Mouse (Mus musculus) C2C12 (cell line): ENCODE results near the gene Josd2. TPM values are rescaled to one million over a fixed set of nuclear protein-coding genes. Genes with fewer than 3 reads are reported as not detected.

Source experiments
- H3K27me3 ChIP-seq: one replicate; pipeline ENCODE4 v1.6.1; 2011; ENCODE audit not compliant: control insufficient read depth, insufficient read depth, insufficient read length
- H3K36me3 ChIP-seq: one replicate; pipeline ENCODE4 v1.6.1; 2011; ENCODE audit not compliant: control insufficient read depth, insufficient read depth
- H3K4me3 ChIP-seq: one replicate; pipeline ENCODE4 v1.5.1; 2011; ENCODE audit warnings: mild to moderate bottlenecking, control low read depth; ENCODE audit not compliant: poor library complexity, insufficient read depth, severe bottlenecking
- H3K79me2 ChIP-seq: one replicate; pipeline ENCODE4 v1.6.1; 2011; ENCODE audit not compliant: control insufficient read depth, insufficient read depth
- H3K79me3 ChIP-seq: one replicate; pipeline ENCODE4 v1.6.1; 2011; ENCODE audit warnings: low read depth, control low read depth
- H3ac ChIP-seq: one replicate; pipeline ENCODE3; 2011; ENCODE audit warnings: low read depth; ENCODE audit not compliant: control insufficient read depth, insufficient read length
- CEBPB ChIP-seq: IDR thresholded peaks from one replicate; pipeline ENCODE4 v1.6.1; 2011; ENCODE audit warnings: low read depth, mild to moderate bottlenecking, control low read depth, moderate library complexity
- CTCF ChIP-seq: IDR thresholded peaks from one replicate; pipeline ENCODE4 v1.5.1; 2011; ENCODE audit not compliant: control insufficient read depth, insufficient read depth, insufficient read length
- FOSL1 ChIP-seq: IDR thresholded peaks from one replicate; pipeline ENCODE4 v1.8.0; 2011; ENCODE audit warnings: mild to moderate bottlenecking, low read length; ENCODE audit not compliant: poor library complexity, insufficient read depth, severe bottlenecking
- MAX ChIP-seq: IDR thresholded peaks from one replicate; pipeline ENCODE4 v1.6.1; 2011; ENCODE audit warnings: mild to moderate bottlenecking, control low read depth
- MYOD1 ChIP-seq: IDR thresholded peaks from one replicate; pipeline ENCODE4 v1.6.1; 2011; ENCODE audit warnings: low read depth; ENCODE audit not compliant: control insufficient read depth, insufficient read length
- MYOG ChIP-seq: IDR thresholded peaks from one replicate; pipeline ENCODE4 v1.6.1; 2011; ENCODE audit not compliant: control insufficient read depth, insufficient read length; ENCODE audit errors: extremely low read depth
- USF1 ChIP-seq: IDR thresholded peaks from one replicate; pipeline ENCODE4 v1.6.1; 2011; ENCODE audit warnings: low read depth, mild to moderate bottlenecking, control low read depth, moderate library complexity
- polyA plus RNA-seq: library from polyadenylated mRNA; unstranded; fragments of >200 nt; fragmentation: generic; extraction: Trizol; gene quantifications from one replicate; pipeline ENCODE4 v1.2.1, GENCODE M21; 2012; ENCODE audit warnings: missing spikeins

The Josd2 gene
- polyA plus RNA-seq, 1 experiment: 77.5 TPM

- Histone ChIP-seq H3K27me3 (peaks cover 39% of the 10 kb centered on the region), H3K79me3 (no peaks in the 10 kb centered on the region), H3K79me2 (no peaks in the 10 kb centered on the region), H3ac (no peak overlapping the region), H3K4me3 (no peak overlapping the region), H3K36me3 (no peaks in the 10 kb centered on the region)
- no peak for TF ChIP-seq CEBPB
- TF ChIP-seq MYOD1: no peak
- no peak for TF ChIP-seq CTCF
- TF ChIP-seq MAX: no peak
- no peak for TF ChIP-seq MYOG
- no peak for TF ChIP-seq FOSL1
- TF ChIP-seq USF1: no peak
Measured at GRCm38 (mm10) chr7:44432550-44432949, 35.2 kb upstream of the Josd2 start.

DNA sequence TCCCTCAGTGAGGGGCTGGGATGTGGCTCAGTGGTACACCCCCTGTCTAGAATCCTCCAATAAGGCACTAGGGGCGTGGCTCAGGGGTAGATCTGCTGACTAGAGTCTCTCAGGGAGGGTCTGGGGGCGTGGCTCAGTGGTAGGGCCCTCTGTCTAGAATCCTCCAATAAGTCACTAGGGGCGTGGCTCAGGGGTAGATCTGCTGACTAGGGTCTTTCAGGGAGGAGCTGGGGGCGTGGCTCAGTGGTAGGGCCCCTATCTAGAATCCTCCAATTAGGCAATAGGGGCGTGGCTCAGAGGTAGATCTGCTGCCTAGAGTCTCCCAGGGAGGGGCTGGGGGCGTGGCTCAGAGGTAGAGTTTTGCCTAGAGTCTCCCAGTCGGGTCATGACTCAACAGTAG, 34.4 kb upstream of the Josd2 start:
- TF ChIP-seq MAX: no peak
- no peak for TF ChIP-seq MYOD1
- TF ChIP-seq CEBPB: no peak
- TF ChIP-seq CTCF: no peak
- no peak for TF ChIP-seq FOSL1
- no peak for TF ChIP-seq MYOG
- TF ChIP-seq USF1: no peak
- no peaks in the 10 kb centered on the region for H3K36me3 ChIP-seq
- H3K79me2 ChIP-seq: no peaks in the 10 kb centered on the region
- H3K27me3 ChIP-seq: peaks cover 38% of the 10 kb centered on the region
- H3ac ChIP-seq: no peak overlapping the region
- no peak overlapping the region for H3K4me3 ChIP-seq
- H3K79me3 ChIP-seq: no peaks in the 10 kb centered on the region

DNA sequence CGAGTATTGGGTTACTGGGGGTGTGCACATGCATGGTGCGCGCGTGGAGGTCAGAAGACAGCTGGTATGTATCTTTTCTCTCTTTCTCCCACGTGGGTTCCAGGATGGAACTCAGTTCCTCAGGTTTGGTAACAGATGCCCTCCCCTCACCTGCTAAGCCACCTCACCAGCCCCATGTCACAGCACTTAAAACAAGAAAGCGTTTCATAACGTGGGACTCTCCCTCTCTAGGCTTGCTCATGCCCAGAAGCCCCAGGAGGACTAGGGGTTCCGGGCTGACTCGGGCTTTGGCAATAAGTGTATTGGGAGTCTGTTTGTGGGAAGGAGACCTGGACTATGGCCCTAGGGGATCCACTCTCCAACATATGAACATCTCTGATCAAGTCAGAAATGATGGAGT, 33.7 kb upstream of the Josd2 start:
- H3K4me3 ChIP-seq: no peak overlapping the region
- H3ac ChIP-seq: no peak overlapping the region
- H3K36me3 ChIP-seq: no peaks in the 10 kb centered on the region
- TF ChIP-seq MYOD1 (no peak), CEBPB (no peak), MAX (no peak), CTCF (no peak), FOSL1 (no peak), USF1 (no peak)
- no peaks in the 10 kb centered on the region for H3K79me2 ChIP-seq
- H3K27me3 ChIP-seq: peaks cover 30% of the 10 kb centered on the region
- no peaks in the 10 kb centered on the region for H3K79me3 ChIP-seq

DNA sequence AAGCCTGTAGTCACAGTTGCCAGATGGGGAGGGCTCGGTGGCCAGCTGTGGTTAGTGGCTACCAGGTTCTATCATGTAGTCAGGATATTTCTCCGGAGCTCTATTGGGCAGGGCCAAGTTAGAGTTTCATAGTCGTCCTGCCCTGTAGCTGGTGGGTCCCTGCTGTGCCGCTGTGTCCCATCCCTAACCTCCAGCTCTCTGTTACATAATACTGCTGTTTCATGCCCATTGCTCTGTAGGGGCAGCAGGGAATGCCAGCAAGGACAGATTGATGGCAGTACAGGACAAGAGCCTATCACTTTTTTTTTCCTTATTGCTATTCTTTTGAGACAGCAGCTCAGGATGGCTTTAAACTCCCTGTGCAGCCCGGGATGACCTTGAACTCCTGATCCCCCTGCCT, 32.0 kb upstream of the Josd2 start:
- Histone ChIP-seq H3K36me3 (no peaks in the 10 kb centered on the region), H3K4me3 (no peak overlapping the region), H3K79me3 (no peaks in the 10 kb centered on the region), H3K79me2 (no peaks in the 10 kb centered on the region), H3ac (no peak overlapping the region), H3K27me3 (peaks cover 26% of the 10 kb centered on the region)
- no peak for TF ChIP-seq USF1
- TF ChIP-seq MYOD1: no peak
- no peak for TF ChIP-seq MAX
- TF ChIP-seq MYOG: no peak
- TF ChIP-seq FOSL1: no peak
- no peak for TF ChIP-seq CTCF
- TF ChIP-seq CEBPB: no peak

DNA sequence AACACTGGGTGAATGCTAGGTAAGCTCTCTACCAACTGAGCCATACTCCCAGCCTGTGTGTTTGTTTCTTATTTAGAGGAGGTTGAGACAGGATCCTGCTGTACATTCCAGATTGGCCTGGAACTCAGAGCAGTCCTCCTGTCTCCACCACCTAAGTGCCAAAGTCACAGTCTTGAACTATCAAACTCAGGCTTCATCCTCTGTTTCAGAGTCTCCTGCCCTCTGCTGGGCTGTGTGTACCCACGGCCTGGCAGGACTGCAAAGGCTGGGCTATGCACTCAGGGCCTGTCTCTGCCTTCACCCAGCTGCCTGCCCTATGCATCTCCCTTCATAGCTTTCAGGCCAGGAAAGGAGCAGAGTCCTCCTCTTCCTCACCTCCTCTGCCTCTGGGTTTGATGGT, 31.5 kb upstream of the Josd2 start:
- TF ChIP-seq CTCF: no peak
- no peak for TF ChIP-seq USF1
- TF ChIP-seq MAX: no peak
- TF ChIP-seq CEBPB: no peak
- TF ChIP-seq MYOG: no peak
- no peak for TF ChIP-seq FOSL1
- TF ChIP-seq MYOD1: no peak
- no peaks in the 10 kb centered on the region for H3K79me3 ChIP-seq
- H3K79me2 ChIP-seq: no peaks in the 10 kb centered on the region
- H3K27me3 ChIP-seq: peaks cover 28% of the 10 kb centered on the region
- no peaks in the 10 kb centered on the region for H3K36me3 ChIP-seq
- no peak overlapping the region for H3K4me3 ChIP-seq
- H3ac ChIP-seq: no peak overlapping the region

GRCm38 (mm10) chr7:44437188-44437587, 30.6 kb upstream of the Josd2 start:
- no peaks in the 10 kb centered on the region for H3K36me3 ChIP-seq
- no peak overlapping the region for H3ac ChIP-seq
- TF ChIP-seq CEBPB (no peak), MAX (no peak), MYOD1 (no peak), FOSL1 (no peak), CTCF (no peak), MYOG (no peak), USF1 (no peak)
- H3K4me3 ChIP-seq: no peak overlapping the region
- no peaks in the 10 kb centered on the region for H3K79me3 ChIP-seq
- peaks cover 38% of the 10 kb centered on the region for H3K27me3 ChIP-seq
- no peaks in the 10 kb centered on the region for H3K79me2 ChIP-seq
